Mouse (Mus musculus) liver, postnatal 0 days (tissue): Measurements from ENCODE around the gene Tmem164. TPM values are rescaled to one million over a fixed set of nuclear protein-coding genes. Genes with fewer than 3 reads are reported as not detected.

Experiments used
- ATAC-seq: fragments of 200-750 bp; cut with Nextera tagmentation; 2 replicates; pipeline ENCODE4 v1.8.0; 2017; ENCODE audit warnings: mild to moderate bottlenecking, moderate library complexity
- DNase-seq: peaks from one replicate; pipeline ENCODE4 v3.0.0-alpha.2; 2016
- H3K27ac ChIP-seq: fragments of 300-500 bp; sonication (generic); 2 replicates; pipeline ENCODE4 v1.5.1; 2014; ENCODE audit warnings: antibody characterized with exemption, moderate library complexity, mild to moderate bottlenecking, low read depth
- H3K27me3 ChIP-seq: fragments of 300-500 bp; sonication (generic); 2 replicates; pipeline ENCODE4 v1.6.1; 2014; ENCODE audit warnings: low read length, control low read depth, mixed read lengths; ENCODE audit not compliant: insufficient read depth
- H3K36me3 ChIP-seq: fragments of 300-500 bp; sonication (generic); replicated peaks from 2 replicates; pipeline ENCODE4 v1.6.1; 2014; ENCODE audit warnings: mild to moderate bottlenecking, control low read depth, low read length, moderate library complexity, mixed read lengths; ENCODE audit not compliant: insufficient read depth
- H3K4me1 ChIP-seq: fragments of 300-500 bp; sonication (generic); 2 replicates; pipeline ENCODE4 v1.6.1; 2014; ENCODE audit warnings: antibody characterized with exemption, mild to moderate bottlenecking, control low read depth; ENCODE audit not compliant: insufficient read depth
- H3K4me2 ChIP-seq: fragments of 300-500 bp; sonication (generic); 2 replicates; pipeline ENCODE4 v1.6.1; 2014; ENCODE audit warnings: low read depth, mild to moderate bottlenecking, low read length, moderate library complexity, mixed read lengths
- H3K4me3 ChIP-seq: fragments of 300-500 bp; sonication (generic); 2 replicates; pipeline ENCODE4 v1.5.1; 2014; ENCODE audit warnings: low read depth, low read length
- H3K9ac ChIP-seq: fragments of 300-500 bp; sonication (generic); replicated peaks from 2 replicates; pipeline ENCODE4 v1.6.1; 2014; ENCODE audit warnings: mild to moderate bottlenecking, moderate library complexity
- H3K9me3 ChIP-seq: fragments of 300-500 bp; sonication (generic); 2 replicates; pipeline ENCODE4 v1.6.1; 2016; ENCODE audit warnings: mild to moderate bottlenecking, control low read depth, low read length, mixed read lengths
- CTCF ChIP-seq: sonication (generic); IDR thresholded peaks from 2 replicates; pipeline ENCODE4 v1.5.1; 2016; ENCODE audit warnings: antibody characterized with exemption, low read depth
- EP300 ChIP-seq: IDR thresholded peaks from 2 replicates; pipeline ENCODE4 v1.6.1; 2016; ENCODE audit warnings: antibody characterized with exemption, low read depth, mild to moderate bottlenecking
- WGBS: fragments of 180-500 bp; shearing (Covaris S2); extraction: QIAGEN DNeasy Blood & Tissue Kit; methylation state at CpG from one replicate; pipeline ENCODE4 v1.1.7; 2014; ENCODE audit not compliant: insufficient replicate concordance; 5-methylcytosine and 5-hydroxymethylcytosine counted together
- microRNA counts: library from miRNA; unstranded; fragments of <30 nt; microRNA quantifications from one replicate; lab custom pipeline; 2015
- microRNA-seq: library from miRNA; unstranded; fragments of <30 nt; microRNA quantifications from one replicate; pipeline ENCODE4, GENCODE M21; 2016
- polyA plus RNA-seq: library from polyadenylated mRNA; unstranded; fragments of >200 nt; fragmentation: Nextera tagmentation; extraction: Ambion mirVana; gene quantifications from 2 replicates; pipeline ENCODE4 v1.2.1, GENCODE M21; 2015

Gene Tmem164
- polyA plus RNA-seq, 1 experiment from 2014 or later, result 8.7 TPM

DNA sequence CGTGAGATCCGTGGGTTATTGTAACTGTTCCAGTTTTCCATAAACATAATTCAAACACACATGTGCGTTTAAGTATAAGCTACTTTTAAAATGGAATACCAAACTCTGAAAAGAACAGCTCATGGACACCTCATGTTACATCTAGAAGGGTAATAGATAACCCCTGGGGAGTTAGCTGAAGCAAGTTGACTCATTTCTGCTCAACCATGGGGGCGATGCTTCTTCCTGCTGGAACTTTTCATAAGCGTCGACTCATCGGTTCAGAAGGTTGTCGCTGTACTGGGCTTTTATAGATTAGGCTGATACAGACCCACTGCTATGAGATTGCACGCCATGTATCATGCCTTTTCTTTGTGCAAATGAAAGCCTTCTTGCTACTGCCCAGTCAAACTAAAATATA is 166.8 kb downstream of the Tmem164 start:
- TF ChIP-seq CTCF (no peak), EP300 (no peak)
- no peak for DNase-seq

DNA sequence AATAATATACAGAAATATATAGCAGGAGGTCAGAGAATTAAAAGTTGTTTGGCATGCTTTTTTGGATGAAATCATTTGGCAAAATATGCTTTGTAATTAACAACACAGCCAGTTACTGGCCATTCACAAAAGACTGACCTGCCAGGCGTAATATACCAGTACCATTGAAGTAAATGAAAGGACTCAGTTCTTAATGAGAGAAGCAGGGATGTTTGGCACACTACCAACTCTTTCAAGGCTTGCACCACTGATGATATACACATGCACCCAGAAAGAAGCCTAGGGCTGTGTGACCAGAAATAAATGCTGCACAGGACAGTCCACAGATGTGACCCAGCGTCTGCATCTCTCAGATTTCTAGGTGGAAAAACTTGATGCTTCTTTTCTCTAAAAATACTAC is 188.6 kb downstream of the Tmem164 start:
- no peak overlapping the region for H3K9ac ChIP-seq
- DNase-seq (no peak), ATAC-seq (no peak)
- no peaks in the 10 kb centered on the region for H3K27me3 ChIP-seq
- H3K27ac ChIP-seq, result no peak overlapping the region
- TF ChIP-seq CTCF (no peak), EP300 (no peak)
- H3K4me2 ChIP-seq, result no peak overlapping the region
- H3K4me3 ChIP-seq, result no peak overlapping the region
- H3K4me1 ChIP-seq, result no peaks in the 10 kb centered on the region
- no peaks in the 10 kb centered on the region for H3K36me3 ChIP-seq
- WGBS, result 91% methylated on average over 2 of the region's 2 CpGs
- H3K9me3 ChIP-seq, result no peaks in the 10 kb centered on the region

More for the DNA sequence above, 166.8 kb downstream of the Tmem164 start:
- H3K9ac ChIP-seq, result no peak overlapping the region
- no peaks in the 10 kb centered on the region for H3K9me3 ChIP-seq
- no peak for ATAC-seq
- WGBS, result 85% methylated on average over 9 of the region's 9 CpGs
- H3K4me1 ChIP-seq, result no peaks in the 10 kb centered on the region
- H3K4me2 ChIP-seq, result no peak overlapping the region
- H3K27ac ChIP-seq, result no peak overlapping the region
- no peak overlapping the region for H3K4me3 ChIP-seq
- H3K27me3 ChIP-seq, result no peaks in the 10 kb centered on the region
- H3K36me3 ChIP-seq, result no peaks in the 10 kb centered on the region; the same call in 1 of the 2 replicates

DNA sequence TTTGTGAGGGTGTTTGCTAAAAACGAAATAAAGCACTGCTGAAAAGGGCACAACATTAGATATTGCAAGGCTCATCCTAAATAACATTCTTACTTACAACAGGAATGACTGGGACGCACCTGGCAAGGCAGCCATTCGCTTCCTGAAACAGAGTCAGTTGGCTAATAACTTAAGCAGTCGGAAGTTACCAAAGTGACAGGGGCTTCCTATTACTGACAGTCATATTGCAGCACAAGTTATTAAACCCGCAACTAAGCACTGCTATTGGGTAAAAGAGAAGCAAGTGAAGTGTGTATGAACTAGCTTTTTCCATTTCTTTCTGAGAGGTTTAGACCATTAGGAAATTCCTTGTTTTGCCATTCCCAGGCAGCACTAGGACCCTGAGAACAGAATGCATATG is 201.0 kb downstream of the Tmem164 start:
- WGBS, result 63% methylated on average over 5 of the region's 5 CpGs
- Histone ChIP-seq H3K9ac (no peak overlapping the region), H3K27me3 (no peaks in the 10 kb centered on the region), H3K27ac (no peak overlapping the region), H3K36me3 (0 out of 2 replicates have a peak, but pooled peaks cover 3% of the 10 kb centered on the region), H3K4me1 (no peaks in the 10 kb centered on the region), H3K4me2 (no peak overlapping the region), H3K4me3 (no peak overlapping the region), H3K9me3 (no peaks in the 10 kb centered on the region)
- ATAC-seq (no peak), DNase-seq (no peak)
- no peak for TF ChIP-seq CTCF
- TF ChIP-seq EP300, result no peak

DNA sequence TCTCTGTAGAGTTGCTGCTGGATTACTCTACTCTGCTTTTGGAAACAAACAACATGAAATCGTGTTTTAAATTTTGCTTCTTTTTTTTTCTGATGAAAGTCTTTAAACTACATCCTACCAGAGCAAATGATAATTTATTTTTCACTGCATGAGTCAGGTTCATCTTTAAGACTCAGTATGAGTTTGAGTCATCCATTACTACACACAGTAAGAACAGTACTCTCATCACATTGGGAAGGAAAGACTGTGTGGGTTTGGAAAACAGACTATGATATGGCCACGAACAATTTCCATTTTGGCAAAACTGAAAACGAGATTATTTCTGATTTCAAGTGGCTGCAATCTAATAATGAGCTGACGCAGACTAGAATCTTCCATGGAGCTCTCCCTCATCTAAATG is 202.4 kb downstream of the Tmem164 start:
- ATAC-seq, result no peak
- no peak overlapping the region for H3K4me2 ChIP-seq
- no peaks in the 10 kb centered on the region for H3K4me1 ChIP-seq
- H3K9ac ChIP-seq, result no peak overlapping the region
- H3K36me3 ChIP-seq, result no peaks in the 10 kb centered on the region
- TF ChIP-seq EP300, result no peak
- no peak for TF ChIP-seq CTCF
- H3K27ac ChIP-seq, result no peak overlapping the region
- H3K4me3 ChIP-seq, result no peak overlapping the region
- H3K27me3 ChIP-seq, result no peaks in the 10 kb centered on the region
- no peak for DNase-seq
- 80% methylated on average over 4 of the region's 4 CpGs for WGBS
- H3K9me3 ChIP-seq, result no peaks in the 10 kb centered on the region

DNA sequence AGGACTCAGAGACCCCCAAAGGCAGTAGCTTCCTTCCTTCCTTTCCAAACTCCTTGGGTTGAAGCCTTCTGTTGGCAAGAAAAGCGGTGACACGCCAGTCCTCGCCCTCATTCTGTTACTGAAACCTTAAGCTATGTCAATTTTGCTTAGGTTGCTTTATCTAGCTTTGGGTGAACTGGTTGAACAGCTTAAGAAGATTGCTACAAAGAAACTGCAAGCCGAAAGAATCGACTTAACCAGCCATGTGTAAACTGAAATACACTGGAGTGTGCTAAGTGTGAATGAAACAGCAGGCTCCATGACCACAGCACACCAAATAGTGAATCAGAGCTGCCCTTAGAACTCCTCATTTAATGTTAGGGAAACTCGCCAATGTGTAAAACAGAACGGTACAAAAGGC is 204.8 kb downstream of the Tmem164 start:
- H3K4me1 ChIP-seq, result no peaks in the 10 kb centered on the region
- no peak overlapping the region for H3K4me2 ChIP-seq
- TF ChIP-seq EP300, result no peak
- no peak for TF ChIP-seq CTCF
- no peaks in the 10 kb centered on the region for H3K36me3 ChIP-seq
- H3K27ac ChIP-seq, result no peak overlapping the region
- H3K9me3 ChIP-seq, result no peaks in the 10 kb centered on the region
- ATAC-seq, result no peak
- no peak overlapping the region for H3K9ac ChIP-seq
- no peak overlapping the region for H3K4me3 ChIP-seq
- 78% methylated on average over 7 of the region's 7 CpGs for WGBS
- no peaks in the 10 kb centered on the region for H3K27me3 ChIP-seq
- DNase-seq, result no peak

MicroRNAs within 50 kb of the gene (microRNA counts, 519-probe panel; counts per million panel counts)
- 3,208 counts per million, percentile 34 among the panel's probes with 10 or more counts for microRNA mmu-miR-652 (lab: Ali Mortazavi, UCI)

Small RNAs within 50 kb of the gene (microRNA-seq; reads per million reads assigned to microRNA genes)
- 6,635 reads per million, percentile 90 among the genes with 10 or more reads in this experiment for gene Mir652
